Mouse (Mus musculus) testis, adult 2 months (tissue): Measurements from ENCODE around the gene Bora.

Experiments used
- CTCF ChIP-seq: fragments of 200-500 bp; IDR thresholded peaks from 2 replicates; pipeline ENCODE4 v1.5.1; 2012; ENCODE audit warnings: low read depth, mild to moderate bottlenecking, inconsistent platforms, low read length, moderate library complexity; ENCODE audit not compliant: control insufficient read depth, insufficient read depth, insufficient replicate concordance
- POLR2A ChIP-seq: fragments of 200-500 bp; IDR thresholded peaks from 2 replicates; pipeline ENCODE4 v1.6.1; 2012; ENCODE audit warnings: low read depth, mild to moderate bottlenecking, inconsistent platforms, low read length, moderate library complexity; ENCODE audit not compliant: control insufficient read depth

DNA sequence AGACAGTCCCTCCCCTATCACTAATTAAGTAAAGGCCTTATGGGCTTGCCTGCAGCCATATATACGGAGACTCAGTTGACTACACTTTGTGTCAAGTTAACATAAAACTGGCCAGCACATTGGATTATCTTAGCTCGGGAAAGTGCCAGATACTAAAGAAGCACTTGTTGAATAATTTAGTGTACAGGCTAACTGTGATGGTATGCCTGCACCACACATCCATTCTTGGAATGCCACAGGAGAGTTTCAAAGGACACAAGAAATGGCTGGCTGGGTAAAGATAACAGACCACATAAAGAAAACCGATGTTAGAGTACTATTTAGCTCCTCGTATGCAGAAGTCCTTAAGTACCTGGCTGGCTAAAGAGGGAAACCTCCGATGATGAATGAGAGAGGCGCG lies 27.3 kb upstream of the Bora start:
- no peak for TF ChIP-seq POLR2A
- TF ChIP-seq CTCF: no peak
